Mouse (Mus musculus): ENCODE measurements around the gene Zfp553.

- TF ChIP-seq CTCF (IDR thresholded peaks at IDR 0.05; ENCODE audit: control insufficient read depth, insufficient read depth, low read length) (no peak), POLR2A (IDR thresholded peaks at IDR 0.05; ENCODE audit: borderline replicate concordance, control insufficient read depth, low read depth, low read length) (peak; percentile 12; the same call in 1 of the 2 replicates)
These were observed 24.6 kb upstream of the Zfp553 start, which contains the start of gene Tbc1d10b for GRCm38 (mm10) chr7:127208295-127208552.

All from bone marrow, adult 2 months (tissue).